Mouse (Mus musculus) limb, embryonic 10.5 days (tissue): ENCODE data around the gene Ptpro. TPM values are rescaled to one million over a fixed set of nuclear protein-coding genes. Genes with fewer than 3 reads are reported as not detected.
"Not testable (repeated sequence)": the region's sequence is repeated elsewhere in the genome, so short reads cannot be mapped to it uniquely, and the experiment has no call there.

Source experiments
- DNase-seq: peaks from one replicate; pipeline ENCODE4 v3.0.0-alpha.2; 2017; ENCODE audit warnings: low spot score
- H3K27ac ChIP-seq: fragments of 300-500 bp; sonication (generic); 2 replicates; pipeline ENCODE4 v1.5.1; 2016; ENCODE audit warnings: mild to moderate bottlenecking
- H3K27me3 ChIP-seq: fragments of 300-500 bp; sonication (generic); 2 replicates; pipeline ENCODE4 v1.6.1; 2016; ENCODE audit warnings: low read depth, mild to moderate bottlenecking; ENCODE audit not compliant: poor library complexity, severe bottlenecking
- H3K36me3 ChIP-seq: fragments of 300-500 bp; sonication (generic); 2 replicates; pipeline ENCODE4 v1.6.1; 2016; ENCODE audit warnings: mild to moderate bottlenecking, moderate library complexity
- H3K4me1 ChIP-seq: fragments of 300-500 bp; sonication (generic); 2 replicates; pipeline ENCODE4 v1.6.1; 2016
- H3K4me3 ChIP-seq: fragments of 300-500 bp; sonication (generic); 2 replicates; pipeline ENCODE4 v1.5.1; 2016; ENCODE audit warnings: mild to moderate bottlenecking, moderate library complexity
- H3K9me3 ChIP-seq: fragments of 300-500 bp; sonication (generic); replicated peaks from 2 replicates; pipeline ENCODE4 v1.6.1; 2016; ENCODE audit warnings: mild to moderate bottlenecking
- WGBS: fragments of 180-500 bp; shearing (Covaris S2); methylation state at CpG from one replicate; pipeline ENCODE4 v1.1.7; 2016; 5-methylcytosine and 5-hydroxymethylcytosine counted together
- polyA plus RNA-seq: library from polyadenylated mRNA; unstranded; fragments of >200 nt; fragmentation: Nextera tagmentation; extraction: Ambion mirVana; gene quantifications from 2 replicates; pipeline ENCODE4 v1.2.1, GENCODE M21; 2016

Ptpro gene
- polyA plus RNA-seq, 1 experiment from 2014 or later: 0.10 TPM

GRCm38 (mm10) chr6:137446116-137446515 is 194.0 kb downstream of the Ptpro start:
- not testable (repeated sequence) for H3K27me3 ChIP-seq, H3K4me1 ChIP-seq, H3K4me3 ChIP-seq, DNase-seq, H3K27ac ChIP-seq, H3K36me3 ChIP-seq, H3K9me3 ChIP-seq
- 84% methylated on average over 7 of the region's 7 CpGs for WGBS

DNA sequence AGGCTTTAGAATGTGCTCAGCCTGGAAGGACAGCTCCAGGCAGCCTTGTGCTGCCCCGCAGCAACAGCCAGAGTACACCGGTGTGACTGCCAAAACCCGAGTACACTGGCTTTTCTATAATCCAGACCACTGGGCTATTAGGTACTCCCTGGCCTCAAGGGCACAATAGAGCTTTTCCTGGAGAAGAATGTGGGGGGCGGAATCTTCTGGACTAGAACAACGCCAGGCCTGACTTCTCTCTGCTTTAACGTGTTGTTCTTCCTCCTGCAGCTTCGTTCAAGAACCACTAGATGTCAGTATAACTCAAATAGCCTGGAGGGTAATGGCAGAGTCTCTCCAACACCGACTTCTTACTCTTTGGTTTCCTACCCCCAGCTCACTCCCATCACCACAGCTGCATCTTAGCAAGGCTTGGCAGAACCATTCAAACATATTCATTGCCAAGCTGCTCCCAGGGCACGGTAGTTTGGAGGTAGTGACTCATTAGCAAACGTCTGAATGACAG is 203.5 kb downstream of the Ptpro start:
- H3K36me3 ChIP-seq: no peaks in the 10 kb centered on the region
- no peaks in the 10 kb centered on the region for H3K27me3 ChIP-seq
- 14% methylated on average over 10 of the region's 10 CpGs for WGBS
- no peaks in the 10 kb centered on the region for H3K9me3 ChIP-seq
- no peaks in the 10 kb centered on the region; the same call in 1 of the 2 replicates for H3K4me1 ChIP-seq
- H3K4me3 ChIP-seq: no peak overlapping the region
- peak; percentile 37 for DNase-seq
- H3K27ac ChIP-seq: 0 out of 2 replicates have a peak overlapping the region, but pooled peaks have one; percentile 54

DNA sequence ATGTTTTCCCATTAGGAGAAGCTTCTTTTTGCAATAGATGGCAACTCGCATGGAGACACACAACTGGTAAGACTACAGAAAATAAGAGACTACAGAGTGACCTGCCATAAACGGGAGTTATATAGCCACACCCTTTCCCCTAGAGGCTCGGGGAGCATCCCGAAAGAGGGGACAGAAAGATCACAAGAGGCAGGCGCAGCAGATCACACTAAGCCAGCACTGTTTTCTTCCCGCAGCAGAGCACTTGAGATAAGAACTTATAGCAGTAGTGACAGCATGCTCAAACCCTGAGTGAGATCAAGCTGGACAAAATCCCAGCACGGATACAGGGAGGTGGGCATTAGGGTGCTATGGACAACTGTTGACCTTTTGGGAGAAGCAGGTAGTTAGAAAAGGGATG is 203.9 kb downstream of the Ptpro start:
- H3K27ac ChIP-seq: no peak overlapping the region
- DNase-seq: no peak
- WGBS: 66% methylated on average over 7 of the region's 7 CpGs
- H3K4me3 ChIP-seq: no peak overlapping the region
- H3K4me1 ChIP-seq: no peaks in the 10 kb centered on the region; the same call in 1 of the 2 replicates
- no peaks in the 10 kb centered on the region for H3K27me3 ChIP-seq
- no peaks in the 10 kb centered on the region for H3K9me3 ChIP-seq
- no peaks in the 10 kb centered on the region for H3K36me3 ChIP-seq

DNA sequence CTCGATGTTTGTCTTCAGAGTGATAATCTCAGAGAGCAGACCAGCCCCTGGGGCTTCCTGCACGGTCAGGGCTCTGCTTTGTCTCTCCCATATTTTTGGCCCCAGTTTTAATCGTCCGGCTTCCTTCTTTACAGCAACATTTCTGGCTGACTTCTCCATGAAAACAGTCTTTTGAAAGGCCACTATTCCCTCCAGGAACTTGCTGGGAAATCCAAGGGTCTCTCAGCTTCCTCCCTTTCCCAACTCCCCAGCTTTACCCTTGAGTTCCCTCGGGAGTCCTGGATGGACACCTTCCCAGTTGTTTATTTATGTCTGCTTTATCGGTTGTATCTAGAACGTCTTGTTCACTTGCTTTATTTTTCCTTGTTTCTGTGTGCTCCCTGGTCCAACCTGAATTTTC is 205.1 kb downstream of the Ptpro start:
- no peaks in the 10 kb centered on the region for H3K27me3 ChIP-seq
- 69% methylated on average over 7 of the region's 7 CpGs for WGBS
- H3K36me3 ChIP-seq: no peaks in the 10 kb centered on the region
- H3K27ac ChIP-seq: no peak overlapping the region
- H3K4me1 ChIP-seq: no peaks in the 10 kb centered on the region; the same call in 1 of the 2 replicates
- no peak for DNase-seq
- no peak overlapping the region for H3K4me3 ChIP-seq
- H3K9me3 ChIP-seq: no peaks in the 10 kb centered on the region

DNA sequence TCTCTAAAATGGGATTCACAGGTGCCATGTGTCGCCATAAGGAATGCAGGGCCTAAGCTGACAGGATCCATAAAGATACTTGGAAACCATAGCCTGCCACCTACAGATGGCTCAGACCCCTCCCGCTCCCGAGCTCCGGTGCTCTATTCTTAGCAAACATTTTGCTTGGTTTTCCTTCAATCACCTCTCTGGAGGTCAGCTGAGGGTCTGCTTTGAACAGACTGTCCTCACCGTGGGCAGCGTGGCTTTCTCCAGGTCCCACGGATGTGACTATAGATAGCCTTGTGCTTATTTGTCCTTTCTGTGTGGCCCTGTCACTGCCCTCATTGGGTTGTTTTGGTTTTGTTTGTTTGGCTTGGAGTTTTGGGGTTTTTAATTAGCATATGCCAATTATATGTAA is 206.0 kb downstream of the Ptpro start:
- H3K27me3 ChIP-seq: no peaks in the 10 kb centered on the region
- H3K27ac ChIP-seq: no peak overlapping the region
- DNase-seq: no peak
- WGBS: 90% methylated on average over 7 of the region's 7 CpGs
- H3K9me3 ChIP-seq: no peaks in the 10 kb centered on the region
- no peak overlapping the region for H3K4me3 ChIP-seq
- no peaks in the 10 kb centered on the region for H3K36me3 ChIP-seq
- H3K4me1 ChIP-seq: no peaks in the 10 kb centered on the region; the same call in 1 of the 2 replicates

DNA sequence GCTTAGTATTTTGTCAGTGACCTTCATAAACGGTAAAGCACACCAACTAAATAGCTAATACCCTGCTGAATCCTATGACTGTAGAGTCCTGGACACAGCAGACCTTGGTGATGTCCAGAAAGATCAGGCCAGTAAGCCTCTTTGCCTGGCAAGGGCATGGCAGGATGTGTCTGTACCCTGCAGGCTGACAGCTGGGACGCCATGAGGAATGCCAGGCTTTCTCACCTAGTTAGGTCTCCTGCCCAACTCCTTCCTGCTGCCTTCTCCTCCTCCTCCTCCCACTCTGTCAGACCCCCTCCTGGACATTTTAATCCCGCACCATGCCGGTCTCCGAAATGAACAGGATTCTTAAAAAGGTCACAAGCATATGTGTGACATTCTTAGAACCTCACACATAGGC is 211.7 kb downstream of the Ptpro start:
- H3K27ac ChIP-seq: no peak overlapping the region
- WGBS: 97% methylated on average over 5 of the region's 5 CpGs
- peaks cover 8% of the 10 kb centered on the region; the same call in 1 of the 2 replicates for H3K4me1 ChIP-seq
- no peaks in the 10 kb centered on the region for H3K27me3 ChIP-seq
- no peak for DNase-seq
- no peaks in the 10 kb centered on the region for H3K36me3 ChIP-seq
- H3K9me3 ChIP-seq: no peaks in the 10 kb centered on the region
- no peak overlapping the region for H3K4me3 ChIP-seq

DNA sequence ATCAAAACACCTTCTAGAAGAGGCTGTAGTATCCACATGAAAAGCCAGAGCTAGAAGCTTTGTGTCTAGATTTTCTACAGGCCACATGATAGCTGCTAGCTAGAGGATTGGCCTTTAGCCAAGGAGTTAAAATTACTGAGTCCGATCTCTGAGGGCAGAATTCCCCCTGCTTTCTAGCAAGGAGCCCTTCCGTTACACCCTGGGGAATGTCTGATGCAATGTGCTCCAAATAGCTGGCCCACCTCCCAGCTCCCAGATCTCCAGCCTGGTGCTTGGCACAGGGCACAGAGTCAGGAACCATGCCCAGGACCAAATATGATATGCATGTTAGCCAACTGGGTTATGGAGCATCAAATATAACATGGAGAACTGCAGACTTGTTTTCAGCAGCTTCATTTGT is 213.1 kb downstream of the Ptpro start:
- no peak for DNase-seq
- H3K9me3 ChIP-seq: no peaks in the 10 kb centered on the region
- H3K4me3 ChIP-seq: no peak overlapping the region
- H3K36me3 ChIP-seq: no peaks in the 10 kb centered on the region
- no peaks in the 10 kb centered on the region for H3K27me3 ChIP-seq
- WGBS: 81% methylated on average over 2 of the region's 2 CpGs
- no peak overlapping the region for H3K27ac ChIP-seq
- H3K4me1 ChIP-seq: peaks cover 8% of the 10 kb centered on the region; the same call in 1 of the 2 replicates

DNA sequence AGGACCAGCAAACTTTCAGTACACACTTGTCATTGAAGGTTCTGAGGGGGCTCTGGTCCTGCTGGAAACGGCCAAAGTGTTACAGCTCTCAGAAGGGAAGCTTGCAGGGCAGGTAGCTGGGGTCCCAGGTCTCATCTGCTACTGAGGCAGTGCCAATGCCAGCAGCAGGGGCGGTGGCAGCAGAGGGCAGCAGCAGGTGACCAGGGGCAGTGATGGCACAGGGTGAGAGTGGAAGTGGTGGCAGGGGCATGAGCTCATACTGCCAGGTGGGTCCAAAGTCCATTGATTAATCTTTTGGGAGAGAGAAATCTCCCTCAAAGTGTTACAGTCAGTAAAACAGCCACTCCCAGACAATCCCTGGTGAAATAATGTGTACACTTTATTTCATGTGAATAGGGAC is 214.1 kb downstream of the Ptpro start:
- H3K36me3 ChIP-seq: no peaks in the 10 kb centered on the region
- no peak overlapping the region for H3K27ac ChIP-seq
- H3K9me3 ChIP-seq: no peaks in the 10 kb centered on the region
- peaks cover 16% of the 10 kb centered on the region for H3K4me1 ChIP-seq
- H3K4me3 ChIP-seq: no peak overlapping the region
- DNase-seq: no peak
- WGBS: 79% methylated on average over 2 of the region's 2 CpGs
- no peaks in the 10 kb centered on the region for H3K27me3 ChIP-seq

GRCm38 (mm10) chr6:137467696-137468095 is 215.6 kb downstream of the Ptpro start:
- Histone ChIP-seq H3K4me1 (peaks cover 18% of the 10 kb centered on the region), H3K27me3 (no peaks in the 10 kb centered on the region), H3K9me3 (no peaks in the 10 kb centered on the region), H3K27ac (peak overlapping the region; percentile 38; the same call in 1 of the 2 replicates), H3K4me3 (no peak overlapping the region), H3K36me3 (no peaks in the 10 kb centered on the region)
- DNase-seq: no peak
- WGBS: 93% methylated on average over 3 of the region's 3 CpGs

DNA sequence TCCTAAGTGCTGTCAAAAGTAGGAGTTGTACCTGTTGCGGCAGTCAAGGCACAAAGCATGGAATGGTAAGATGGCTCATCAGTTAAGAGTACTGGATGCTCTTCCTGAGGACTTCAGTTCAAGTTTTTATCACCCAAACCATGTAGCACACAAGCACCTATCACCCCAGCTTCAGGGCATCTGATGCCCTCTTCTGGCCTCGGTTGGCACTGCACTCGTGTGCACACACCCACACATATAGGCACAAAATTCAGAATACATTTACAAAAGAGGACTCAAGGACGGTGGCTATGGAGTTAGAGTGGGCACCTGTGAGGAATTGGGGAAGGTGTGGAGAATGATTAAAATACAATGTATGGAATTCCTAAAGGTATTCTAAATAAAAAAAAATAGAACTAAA is 217.4 kb downstream of the Ptpro start:
- H3K4me1 ChIP-seq: peaks cover 18% of the 10 kb centered on the region
- H3K4me3 ChIP-seq: no peak overlapping the region
- H3K9me3 ChIP-seq: no peaks in the 10 kb centered on the region
- DNase-seq: no peak
- WGBS: 97% methylated on average over 4 of the region's 4 CpGs
- H3K36me3 ChIP-seq: no peaks in the 10 kb centered on the region
- no peaks in the 10 kb centered on the region for H3K27me3 ChIP-seq
- H3K27ac ChIP-seq: no peak overlapping the region

- H3K9me3 ChIP-seq: no peaks in the 10 kb centered on the region
- WGBS: 87% methylated on average over 11 of the region's 11 CpGs
- H3K36me3 ChIP-seq: no peaks in the 10 kb centered on the region
- H3K4me3 ChIP-seq: no peak overlapping the region
- H3K27me3 ChIP-seq: no peaks in the 10 kb centered on the region
- DNase-seq: no peak
- H3K4me1 ChIP-seq: peaks cover 18% of the 10 kb centered on the region
- H3K27ac ChIP-seq: peak overlapping the region; percentile 67
Measured at GRCm38 (mm10) chr6:137470901-137471598, 218.9 kb downstream of the Ptpro start.

DNA sequence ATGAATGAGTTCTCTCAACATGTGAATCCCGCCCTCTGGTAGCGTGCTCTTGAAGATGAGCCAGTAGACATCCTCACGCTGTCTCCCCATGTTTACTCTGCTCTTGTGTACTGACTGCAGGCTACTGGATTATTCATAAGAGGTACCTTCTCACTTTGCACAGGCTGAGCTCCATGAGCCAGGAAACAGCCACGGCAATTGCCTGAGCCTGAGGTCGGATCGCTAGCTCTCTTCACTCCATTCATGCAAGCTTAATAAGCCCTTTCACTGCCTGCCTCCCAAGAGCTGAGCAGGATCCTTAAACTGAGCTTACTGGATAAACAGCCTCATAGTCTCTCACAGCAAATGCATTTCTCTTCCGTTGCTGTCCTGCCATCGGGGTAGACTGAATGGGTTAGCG is 220.0 kb downstream of the Ptpro start:
- WGBS: 92% methylated on average over 9 of the region's 9 CpGs
- Histone ChIP-seq H3K27ac (no peak overlapping the region), H3K4me3 (no peak overlapping the region), H3K9me3 (no peaks in the 10 kb centered on the region), H3K4me1 (peaks cover 18% of the 10 kb centered on the region), H3K27me3 (no peaks in the 10 kb centered on the region), H3K36me3 (no peaks in the 10 kb centered on the region)
- no peak for DNase-seq

DNA sequence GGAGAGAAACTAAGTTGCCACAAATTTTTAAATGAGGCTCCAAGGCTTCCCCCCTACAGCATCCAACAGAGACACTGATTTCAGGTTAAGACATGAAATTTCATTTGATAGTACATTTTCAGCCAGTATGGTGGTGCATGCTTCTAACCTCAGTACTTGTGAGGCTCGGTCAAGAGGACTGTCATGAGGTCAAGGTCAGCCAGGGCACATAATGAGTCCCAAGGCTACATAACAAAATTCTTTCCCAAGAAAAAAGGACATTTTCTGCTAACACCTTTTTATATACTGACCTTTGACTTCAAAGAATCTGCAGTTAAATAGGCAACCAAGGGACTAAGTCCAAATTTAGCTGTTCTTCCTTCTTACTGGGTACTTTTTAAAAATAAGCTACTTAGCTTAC is 221.3 kb downstream of the Ptpro start:
- no peak for DNase-seq
- 74% methylated on average over 1 of the region's 1 CpGs for WGBS
- no peaks in the 10 kb centered on the region for H3K9me3 ChIP-seq
- H3K27ac ChIP-seq: no peak overlapping the region
- no peaks in the 10 kb centered on the region for H3K27me3 ChIP-seq
- no peaks in the 10 kb centered on the region for H3K36me3 ChIP-seq
- peaks cover 9% of the 10 kb centered on the region for H3K4me1 ChIP-seq
- no peak overlapping the region for H3K4me3 ChIP-seq

GRCm38 (mm10) chr6:137475695-137476094 is 223.6 kb downstream of the Ptpro start:
- not testable (repeated sequence) for H3K4me1 ChIP-seq, H3K9me3 ChIP-seq, DNase-seq, H3K36me3 ChIP-seq, H3K27me3 ChIP-seq, H3K27ac ChIP-seq, H3K4me3 ChIP-seq
- WGBS: over 99% methylated on average over 5 of the region's 5 CpGs
